Mouse (Mus musculus) v-Abl transformed pro-B cells (cell line): Measurements from ENCODE around the gene Ptpn6.

Experiments used
- in situ Hi-C, 2 experiments: fragments of 400-800 bp; cut with MboI; formaldehyde crosslinking; loops; one replicate each; pipeline ENCODE4 v1.15.1; 2025; ENCODE audit not compliant: unreplicated experiment in 2 of 2

Ptpn6 gene

DNA sequence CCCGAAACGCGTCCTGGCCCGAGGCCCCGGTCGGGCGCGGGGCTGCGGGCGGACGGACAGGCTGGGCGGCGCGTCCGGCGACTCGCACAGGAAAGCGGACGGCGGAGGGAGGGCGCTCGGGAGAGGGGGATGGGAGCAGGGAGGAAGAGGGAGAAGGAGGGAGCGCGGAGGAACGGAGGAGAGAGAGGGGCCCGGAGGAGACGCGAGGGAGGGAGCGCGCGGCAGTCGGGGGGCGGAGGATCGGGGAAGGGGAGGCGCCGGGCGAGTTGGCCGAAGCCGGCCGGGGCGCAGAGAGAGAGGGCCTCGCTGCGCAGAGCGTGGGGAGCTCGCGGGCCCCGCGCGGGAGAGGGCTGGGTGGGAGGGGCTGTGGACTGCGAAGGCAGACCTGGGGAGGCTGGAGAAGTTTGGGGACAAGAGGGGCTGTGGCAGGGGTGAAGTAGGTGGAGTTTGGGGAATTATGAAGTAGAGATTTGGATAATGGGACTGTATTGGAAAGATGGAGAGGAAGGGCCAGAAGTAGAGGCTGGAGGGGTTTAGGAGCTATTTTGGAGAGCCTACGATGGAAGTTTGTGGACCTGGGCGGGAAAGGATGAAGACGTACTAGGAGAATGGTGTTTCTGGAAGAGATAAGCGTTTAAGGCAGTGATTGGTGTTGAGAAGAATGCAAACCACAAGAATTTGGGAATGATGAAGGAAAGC, 18.3 kb upstream of the Ptpn6 start:
- in situ Hi-C loops, result loop anchor here in 1 of 2 experiments (25.0 kb wide), 1 partner anchor 344 kb away; the partner anchor contains the start of gene Pex5

DNA sequence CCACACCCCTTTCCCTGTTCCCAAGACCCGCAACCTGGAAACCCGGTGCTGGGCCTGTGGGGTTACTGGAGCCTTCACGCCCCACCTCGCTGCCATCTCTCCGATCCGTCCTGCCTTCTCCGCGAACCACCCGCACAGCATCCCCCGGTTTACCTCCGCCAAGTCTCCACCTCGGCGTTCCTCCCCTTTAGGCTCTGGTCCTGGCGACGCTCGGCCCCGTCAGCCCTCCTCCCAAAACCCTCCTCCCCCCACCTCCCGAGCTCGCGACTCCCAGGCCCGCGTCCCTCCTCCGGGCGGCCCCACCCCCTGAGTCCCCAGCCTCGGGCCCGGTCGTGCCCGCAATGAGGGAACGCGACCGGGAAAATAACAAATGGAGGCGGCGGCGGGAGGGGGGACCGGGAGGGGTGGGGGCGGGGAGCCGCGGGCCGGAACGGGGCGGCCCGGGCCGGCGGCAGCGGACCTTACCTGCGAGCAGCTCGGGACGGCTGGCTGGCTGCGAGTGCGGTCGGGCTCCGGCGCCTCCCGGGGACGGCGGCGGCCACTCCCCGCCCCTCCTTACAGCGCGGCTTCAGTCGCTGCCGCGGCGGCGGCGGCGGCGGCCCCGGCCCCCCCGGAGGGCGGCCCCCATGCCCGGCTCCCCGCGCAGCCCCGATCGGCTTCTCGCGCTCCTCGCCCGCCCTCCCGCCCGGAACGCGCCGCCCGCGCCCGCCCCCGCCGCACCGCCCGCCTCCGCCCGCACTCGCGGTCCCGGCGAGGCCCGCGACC, 17.5 kb upstream of the Ptpn6 start, which contains the start of the genes Gm45234 and Atn1:
Gm45234 (minus strand) TSS at position 191 of the 765 bp plus-strand sequence.
Atn1 (minus strand) TSS at position 694 of the 765 bp plus-strand sequence.
- in situ Hi-C loops, result loop anchor here in 1 of 2 experiments (25.0 kb wide), 1 partner anchor 344 kb away; the partner anchor contains the start of gene Pex5

DNA sequence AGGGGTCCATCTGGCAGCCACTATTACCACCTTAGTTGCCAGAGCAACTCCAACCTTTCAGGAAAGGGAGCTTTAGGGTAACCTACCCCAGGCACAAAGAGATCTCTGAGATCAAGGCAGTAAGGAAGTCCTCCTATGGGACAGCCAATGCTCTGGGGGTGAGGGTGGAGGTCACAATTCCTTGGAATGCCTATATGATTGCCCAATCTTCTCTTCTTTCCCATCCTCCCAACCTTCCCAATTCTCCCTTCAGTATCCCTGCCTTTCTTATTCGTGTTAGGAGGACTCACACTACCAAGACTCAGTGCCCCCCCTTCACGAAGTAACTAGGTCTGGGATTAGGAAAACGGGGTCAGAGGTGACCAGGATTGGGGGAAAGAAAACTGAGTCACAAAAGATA, 16.8 kb upstream of the Ptpn6 start:
- in situ Hi-C loops, result loop anchor here in 1 of 2 experiments (25.0 kb wide), 1 partner anchor 343 kb away; the partner anchor contains the start of gene Pex5

DNA sequence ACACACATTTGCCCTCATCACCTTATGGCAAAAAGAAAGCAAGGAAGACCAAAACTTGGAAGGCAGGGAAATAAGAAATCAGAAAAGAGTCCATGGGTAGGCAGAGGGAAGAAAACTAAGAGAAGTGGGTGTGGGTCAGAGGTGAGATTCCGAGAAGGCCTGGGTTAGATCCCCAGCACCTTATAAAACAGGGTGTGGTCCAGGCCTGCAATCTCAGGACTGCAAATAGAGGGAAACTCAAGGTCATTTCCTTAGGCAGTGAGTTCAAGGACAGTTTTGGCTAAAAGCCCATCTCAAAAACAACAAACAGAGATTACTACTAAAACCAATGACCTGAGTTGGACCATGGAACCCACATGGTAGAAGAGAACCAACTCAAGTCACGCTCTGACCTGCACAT, 15.3 kb upstream of the Ptpn6 start:
- in situ Hi-C loops, result loop anchor here (5.0 to 25.0 kb wide), 2 partner anchors 42 to 342 kb away; partner anchors contain the start of genes Emg1 (in 1 of the 2), Pex5 (in 1 of the 2) and Phb2 (in 1 of the 2)

DNA sequence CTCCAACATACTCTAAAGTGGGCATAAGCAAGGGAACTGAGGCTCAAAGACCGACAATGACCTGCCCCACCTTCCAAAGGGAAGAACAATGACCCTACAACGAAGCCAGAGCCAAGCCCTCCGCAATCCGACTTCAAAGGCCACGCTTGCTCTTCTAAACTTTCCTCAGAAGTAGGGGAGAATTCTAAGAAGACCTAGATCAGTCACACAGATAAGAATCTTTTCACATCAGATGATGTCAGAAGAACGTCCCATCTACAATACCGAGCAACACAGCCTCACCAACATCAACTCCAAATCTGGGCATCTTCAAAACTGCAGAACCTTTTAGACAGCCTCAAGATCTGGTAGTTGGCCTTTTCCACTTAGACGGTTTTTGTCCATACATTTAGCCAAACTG, 11.9 kb upstream of the Ptpn6 start:
- in situ Hi-C loops, result loop anchor here (5.0 to 25.0 kb wide), 2 partner anchors 38 to 338 kb away; partner anchors contain the start of genes Emg1 (in 1 of the 2), Pex5 (in 1 of the 2) and Phb2 (in 1 of the 2)

DNA sequence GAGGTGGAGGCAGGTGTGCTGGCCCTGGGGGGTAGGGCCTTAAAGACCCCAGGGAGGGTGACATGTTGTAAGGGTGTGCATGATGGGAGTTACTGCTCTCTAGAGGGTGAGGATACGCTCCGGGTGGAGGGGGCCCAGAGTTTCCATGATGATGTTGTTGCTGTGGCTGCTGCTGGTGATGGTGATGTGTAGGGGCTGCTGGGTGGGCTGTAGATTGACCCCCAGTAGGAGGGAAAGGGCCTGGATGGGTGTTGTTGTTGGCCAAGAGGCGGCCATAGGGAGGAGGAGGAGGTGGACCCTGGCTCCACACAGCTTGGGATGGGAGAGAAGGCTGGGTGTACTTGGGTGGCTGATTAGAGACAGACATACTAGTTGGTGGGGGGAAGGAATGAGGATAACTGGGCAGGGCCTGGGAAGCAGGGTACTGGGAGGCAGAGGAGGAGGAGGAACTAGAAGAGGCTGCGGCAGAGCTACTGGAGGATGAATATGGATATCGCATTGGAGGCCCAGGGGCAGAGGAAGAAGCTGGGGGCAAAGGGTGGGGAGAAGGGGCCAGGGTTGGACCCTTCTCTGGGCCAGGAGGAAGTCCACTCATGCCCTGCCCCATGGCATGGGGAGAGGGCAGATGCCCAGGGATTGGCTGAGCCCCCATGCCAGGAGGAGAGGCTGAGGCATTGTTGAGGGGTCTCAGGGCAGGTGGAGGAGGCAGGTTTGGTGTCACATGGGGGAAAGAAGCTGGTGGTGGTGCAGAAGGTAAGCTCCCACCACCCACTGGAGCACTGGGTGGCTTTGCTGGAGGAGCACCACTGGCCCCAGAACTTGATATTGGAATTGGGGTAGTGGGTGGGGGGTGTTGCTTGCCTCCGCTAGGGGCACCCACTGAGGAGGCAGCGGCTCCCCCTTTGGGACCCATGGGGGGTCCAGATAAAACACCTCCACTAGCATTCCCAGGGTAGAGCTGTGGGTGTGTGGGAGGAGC, 8.4 kb upstream of the Ptpn6 start:
- in situ Hi-C loops, result loop anchor here (5.0 to 10.0 kb wide), 2 partner anchors 35 to 328 kb away; partner anchors contain the start of genes Emg1 (in 1 of the 2) and Phb2 (in 1 of the 2)

DNA sequence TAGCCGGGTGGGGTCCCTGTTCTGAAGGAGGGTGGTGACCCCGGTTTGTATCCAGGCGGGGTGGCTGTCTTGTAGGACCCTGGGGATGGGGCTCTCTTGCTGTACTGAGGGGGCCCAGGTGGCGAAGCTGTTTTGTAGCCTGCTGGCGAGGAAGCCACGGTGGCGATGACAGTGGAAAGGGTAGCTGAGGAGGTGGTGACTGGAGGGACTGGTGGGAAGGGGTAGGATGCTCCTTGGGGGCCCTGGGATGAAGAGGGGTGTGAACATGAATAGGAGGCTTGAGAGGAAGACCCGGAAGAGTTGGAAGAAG, 7.7 kb upstream of the Ptpn6 start:
- in situ Hi-C loops, result loop anchor here (5.0 to 10.0 kb wide), 2 partner anchors 34 to 329 kb away; partner anchors contain the start of genes Emg1 (in 1 of the 2) and Phb2 (in 1 of the 2)

DNA sequence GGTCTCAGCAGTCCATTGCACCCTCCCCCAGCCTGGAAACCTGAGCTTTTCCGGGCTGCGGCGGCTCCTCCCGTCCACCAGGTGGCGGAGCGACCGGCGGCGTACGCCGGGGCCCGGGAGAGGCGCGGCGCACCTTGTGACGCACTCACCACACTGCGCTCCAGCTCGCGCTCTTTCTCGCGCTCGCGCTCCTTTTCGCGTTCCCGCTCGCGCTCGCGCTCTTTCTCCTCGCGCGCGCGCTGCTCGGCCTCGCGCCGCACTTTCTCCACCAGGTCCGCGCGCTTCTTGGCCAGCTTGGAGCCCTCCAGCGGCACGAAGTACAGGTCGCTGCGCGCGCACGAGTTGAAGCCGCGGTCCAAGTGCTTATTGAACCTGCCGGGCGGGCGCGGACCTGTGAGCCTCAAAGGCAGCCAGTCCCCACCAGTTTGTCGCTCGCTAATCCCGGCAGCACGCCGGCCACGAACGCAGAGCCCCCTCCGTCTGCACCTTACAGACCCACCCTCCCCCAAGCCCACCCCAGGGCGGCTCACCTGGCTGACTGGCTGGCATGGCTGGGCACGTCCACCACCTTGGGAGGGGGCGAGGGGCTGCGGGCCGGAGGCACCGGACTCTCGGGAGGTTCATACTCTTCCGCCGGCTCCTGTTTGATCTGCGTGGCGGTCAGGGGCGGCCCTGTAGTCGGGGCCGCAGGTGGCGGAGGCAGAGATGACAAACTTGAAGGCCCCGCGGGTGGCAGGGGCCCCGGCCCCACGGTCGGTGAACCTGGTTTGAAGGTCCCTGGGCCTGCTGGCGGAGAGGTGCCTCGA, 7.2 kb upstream of the Ptpn6 start:
- in situ Hi-C loops, result loop anchor here (5.0 to 10.0 kb wide), 2 partner anchors 33 to 329 kb away; partner anchors contain the start of genes Emg1 (in 1 of the 2) and Phb2 (in 1 of the 2)

DNA sequence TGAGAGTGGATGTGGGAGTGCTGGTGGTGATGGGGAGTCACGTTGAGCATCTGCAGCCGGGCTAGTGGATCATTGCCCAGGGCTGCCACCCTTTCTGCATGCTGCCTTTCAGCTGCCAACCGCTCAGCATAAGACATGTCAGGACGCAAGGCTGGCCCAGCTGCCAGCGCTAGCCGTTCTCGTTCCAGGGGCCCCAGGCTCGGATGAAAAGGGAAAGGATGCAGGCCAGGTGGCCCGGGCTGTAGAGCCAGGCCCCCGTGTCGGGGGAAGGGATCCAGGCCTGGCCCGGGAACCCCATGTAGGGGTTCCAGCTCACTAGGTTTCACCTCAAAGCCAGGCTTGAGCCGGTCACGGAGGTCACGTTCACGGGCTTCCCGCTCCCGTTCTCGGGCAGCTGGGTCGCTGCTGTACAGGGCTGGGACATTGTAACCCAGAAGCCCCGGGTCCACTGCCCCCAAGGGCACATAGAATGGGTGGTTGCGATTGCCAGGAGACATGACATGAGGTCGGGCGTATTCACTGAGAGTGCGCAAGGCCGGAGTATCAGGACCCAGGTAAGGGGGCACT, 6.3 kb upstream of the Ptpn6 start:
- in situ Hi-C loops, result loop anchor here (5.0 to 10.0 kb wide), 2 partner anchors 33 to 330 kb away; partner anchors contain the start of genes Emg1 (in 1 of the 2) and Phb2 (in 1 of the 2)

DNA sequence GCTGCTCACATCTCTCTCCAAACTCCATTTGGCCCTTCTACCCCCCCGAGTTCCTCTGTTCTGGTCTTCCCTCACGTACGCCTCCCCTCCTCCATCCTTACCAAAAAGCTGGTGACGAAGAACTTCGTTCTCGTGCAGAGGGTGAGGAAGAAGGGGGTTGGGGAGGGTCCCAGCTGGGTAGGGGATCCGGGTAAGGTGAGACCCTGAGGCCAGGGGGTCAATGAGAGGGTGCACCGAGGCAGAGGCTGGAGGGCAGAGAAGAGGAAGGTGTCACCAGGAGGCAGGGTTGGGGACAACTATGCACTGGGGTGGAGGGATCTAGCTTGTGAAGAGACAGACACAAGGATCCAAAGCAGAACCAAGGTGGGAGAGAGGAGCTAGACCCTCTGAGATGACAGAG, 5.1 kb upstream of the Ptpn6 start:
- in situ Hi-C loops, result loop anchor here in 1 of 2 experiments (10.0 kb wide), 1 partner anchor 331 kb away; no protein-coding TSS in a partner anchor

DNA sequence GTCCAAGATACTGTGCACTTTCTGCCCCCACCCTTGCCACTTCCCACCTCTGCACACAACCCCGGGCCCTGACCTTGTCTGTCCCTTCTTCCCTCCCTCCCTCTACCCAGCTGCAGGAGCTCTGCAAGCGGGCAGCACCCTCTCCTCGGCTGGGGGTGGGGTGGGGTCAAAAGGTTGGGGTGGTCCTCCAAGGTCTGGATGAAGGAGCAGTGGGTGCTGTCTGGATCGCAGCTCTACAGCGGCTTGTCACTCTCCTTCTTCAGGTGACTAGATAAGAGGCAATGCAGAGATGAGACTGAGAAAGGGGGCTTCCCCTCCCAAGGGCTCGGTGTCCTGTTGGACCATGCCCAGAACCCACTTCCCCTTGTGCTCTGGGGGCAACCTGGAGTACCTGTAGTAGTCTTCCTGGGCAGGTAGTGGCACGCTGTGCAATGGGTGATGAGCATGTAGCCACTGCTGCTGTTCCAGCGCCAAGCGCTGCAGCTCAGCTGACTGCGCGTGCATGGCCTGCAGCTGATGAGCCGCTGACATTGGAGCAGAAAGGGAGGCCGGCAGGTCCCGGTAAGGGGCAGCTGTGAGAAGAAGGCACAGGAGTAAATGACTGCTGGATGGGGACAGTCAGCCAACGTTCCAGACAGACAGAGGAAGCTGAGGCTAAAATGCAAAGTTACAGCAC, 4.5 kb upstream of the Ptpn6 start:
- in situ Hi-C loops, result loop anchor here in 1 of 2 experiments (10.0 kb wide), 1 partner anchor 332 kb away; no protein-coding TSS in a partner anchor

DNA sequence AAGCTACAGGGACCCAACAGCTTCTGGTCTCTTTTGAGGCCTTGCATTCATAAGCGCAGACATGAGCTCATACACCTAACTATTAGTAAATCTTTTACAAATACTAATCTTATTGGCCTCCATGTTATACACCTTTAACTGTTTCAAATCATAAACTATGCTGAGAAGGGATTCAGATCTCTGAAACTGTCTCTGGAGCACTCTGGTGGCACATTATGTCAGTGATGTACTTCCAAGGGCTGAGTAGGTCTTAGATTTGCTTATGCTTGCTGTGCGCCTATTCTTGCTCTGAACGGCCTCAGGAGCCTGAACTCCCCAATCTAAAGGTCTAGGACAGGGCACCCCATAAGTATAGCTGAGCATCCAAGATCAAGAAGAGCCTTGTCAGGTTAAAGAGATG, 3.3 kb upstream of the Ptpn6 start:
- in situ Hi-C loops, result loop anchor here in 1 of 2 experiments (10.0 kb wide), 1 partner anchor 333 kb away; no protein-coding TSS in a partner anchor

DNA sequence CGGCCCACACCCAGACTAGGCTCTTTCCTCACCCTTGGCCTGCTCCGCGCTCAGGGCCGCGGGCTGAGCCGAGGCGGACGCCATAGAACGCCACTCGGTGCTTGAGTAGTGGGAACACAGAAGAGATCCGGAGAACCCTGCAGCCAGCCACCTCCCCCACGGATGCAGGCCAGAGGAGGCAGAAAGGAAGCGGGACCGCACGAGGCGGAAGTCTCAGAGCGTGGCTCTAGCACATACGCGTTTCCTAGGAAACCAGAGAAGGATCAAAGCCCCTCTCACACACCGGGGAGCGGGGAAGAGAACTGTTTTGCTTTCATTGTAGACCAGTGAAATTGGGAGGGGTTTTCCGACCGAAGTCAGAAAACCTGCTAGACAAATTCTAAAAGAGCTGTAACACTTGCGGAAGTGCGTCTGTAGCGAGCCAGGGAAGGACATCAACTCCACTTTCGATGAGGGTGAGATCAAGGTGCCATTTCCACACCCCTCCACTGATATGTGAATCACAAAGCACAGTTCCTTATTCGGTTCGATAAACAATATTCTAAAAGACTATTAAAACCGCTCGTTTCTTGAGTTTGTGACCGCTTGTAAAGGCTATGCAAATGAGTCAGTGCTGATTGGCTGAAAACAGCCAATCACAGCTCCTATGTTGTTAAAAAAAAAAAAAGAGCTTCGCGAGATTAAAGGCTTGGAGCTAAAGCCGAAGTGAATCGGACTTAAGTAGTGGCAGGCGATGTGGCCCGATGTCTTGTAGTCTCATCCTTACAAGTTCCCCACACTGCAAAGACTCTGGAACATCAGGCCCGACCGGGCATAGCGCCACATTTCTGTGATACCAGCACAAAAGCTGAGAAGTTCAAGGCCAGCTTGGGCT, 2.6 kb upstream of the Ptpn6 start, which contains the start of gene Grcc10:
Grcc10 (minus strand) TSS at position 487 of the 874 bp plus-strand sequence.
- in situ Hi-C loops, result loop anchor here in 1 of 2 experiments (10.0 kb wide), 1 partner anchor 334 kb away; no protein-coding TSS in a partner anchor

DNA sequence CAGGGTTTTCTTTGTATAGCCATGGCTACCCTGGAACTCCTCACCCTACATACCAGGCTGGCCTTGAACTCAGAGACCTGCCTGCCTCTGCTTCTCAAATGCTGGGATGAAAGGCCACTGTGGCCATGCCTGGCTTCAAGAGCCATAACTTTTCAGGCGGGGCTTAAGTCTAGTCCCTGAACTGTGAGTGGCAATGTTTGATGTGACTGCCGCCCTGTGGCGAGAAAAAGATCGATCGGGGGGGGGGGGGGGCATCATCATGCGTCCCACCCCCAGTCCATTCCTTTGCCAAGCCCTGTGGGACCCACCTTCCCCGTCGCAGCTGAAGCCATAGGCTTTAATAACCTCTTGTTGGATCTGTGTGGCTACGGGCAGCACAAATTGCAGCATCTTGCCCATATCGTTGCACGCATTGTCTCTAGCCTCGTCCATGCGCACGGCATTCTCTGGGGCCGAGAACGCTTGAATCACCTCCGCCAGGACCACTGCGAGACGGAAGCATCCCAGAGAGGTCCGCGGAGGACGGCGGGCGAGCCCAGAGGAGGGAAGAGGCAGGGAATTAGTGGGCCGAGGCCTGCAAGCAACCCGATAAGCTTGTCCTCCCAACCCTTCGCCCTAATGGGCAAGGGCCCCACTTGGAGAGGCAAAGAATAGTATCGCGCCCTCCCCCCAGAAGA, 1.8 kb upstream of the Ptpn6 start:
- in situ Hi-C loops, result loop anchor here in 1 of 2 experiments (10.0 kb wide), 1 partner anchor 334 kb away; no protein-coding TSS in a partner anchor

DNA sequence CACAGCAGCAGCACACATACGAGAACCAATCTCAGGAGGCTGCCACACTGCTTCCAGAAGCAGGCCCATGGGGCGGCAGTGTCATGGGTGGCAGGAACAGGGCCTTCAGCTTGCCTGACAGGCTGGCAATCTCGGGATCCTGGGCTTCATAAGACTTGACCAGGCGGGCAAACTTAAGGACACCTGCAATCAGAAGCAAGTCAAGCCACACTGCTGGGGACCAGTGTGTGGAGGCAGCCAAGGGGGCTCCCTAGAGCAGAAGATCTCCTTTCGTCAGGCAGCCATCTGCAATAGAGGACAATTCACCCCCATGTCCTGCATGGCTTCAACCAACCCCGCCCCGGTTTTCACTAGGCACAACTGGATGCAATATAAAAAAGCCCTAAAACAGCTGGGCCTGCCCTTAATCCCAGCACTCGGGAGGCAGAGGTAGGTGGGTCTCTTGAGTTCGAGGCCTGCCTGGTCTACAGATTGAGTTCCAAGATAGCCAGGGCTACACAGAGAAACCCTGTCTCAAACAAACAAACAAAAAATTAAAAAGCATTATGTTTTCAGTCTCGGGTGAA, 800 bp upstream of the Ptpn6 start:
- in situ Hi-C loops, result no loop called here

DNA sequence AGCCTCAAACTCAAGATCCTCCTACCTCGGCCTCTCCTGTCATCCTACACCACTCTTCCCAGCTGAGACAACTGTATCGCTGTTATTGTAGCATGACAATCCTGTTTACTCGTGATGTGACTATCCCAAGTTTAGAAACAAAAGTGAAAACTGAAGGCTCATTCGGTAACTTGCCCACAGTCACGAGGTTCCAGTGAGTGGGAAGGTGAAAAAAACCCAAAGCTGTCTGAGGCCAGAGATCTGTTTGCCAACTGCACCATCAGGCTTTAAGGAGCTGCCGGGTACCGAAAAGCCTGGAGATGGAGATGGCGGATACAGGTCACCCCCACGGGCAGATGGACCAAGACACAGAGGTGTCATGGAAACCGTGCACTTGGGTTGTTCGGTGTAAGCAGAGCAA, 1.5 kb downstream of the Ptpn6 start:
- in situ Hi-C loops, result no loop called here
